Mouse (Mus musculus): Measurements from ENCODE around the gene Chst1.

Gene Chst1

GRCm38 (mm10) chr2:92599487-92600347 is at the start of gene Chst1:
Gene Chst1, plus strand, starts transcription at chr2:92599707.
- DNase-seq = peak; percentile 63

- no peak for DNase-seq
Observed at GRCm38 (mm10) chr2:92550051-92550450, 49.5 kb upstream of the Chst1 start.

GRCm38 (mm10) chr2:92554536-92554935 is 45.0 kb upstream of the Chst1 start:
- DNase-seq = no peak

- DNase-seq = no peak
Observed at GRCm38 (mm10) chr2:92562930-92563329, 36.6 kb upstream of the Chst1 start.

- no peak for DNase-seq
Observed at GRCm38 (mm10) chr2:92570623-92571022, 28.9 kb upstream of the Chst1 start.

GRCm38 (mm10) chr2:92577824-92578223 is 21.7 kb upstream of the Chst1 start:
- peak; percentile 28 for DNase-seq

GRCm38 (mm10) chr2:92581302-92581701 is 18.2 kb upstream of the Chst1 start:
- no peak for DNase-seq

- DNase-seq = no peak
Observed at GRCm38 (mm10) chr2:92582596-92582995, 16.9 kb upstream of the Chst1 start.

- DNase-seq = no peak
Observed at GRCm38 (mm10) chr2:92587806-92588205, 11.7 kb upstream of the Chst1 start.

GRCm38 (mm10) chr2:92594929-92595730 is 4.4 kb upstream of the Chst1 start:
- DNase-seq = no peak

- peak; percentile 39 for DNase-seq
Observed at GRCm38 (mm10) chr2:92597291-92597690, 2.2 kb upstream of the Chst1 start.

- DNase-seq = no peak
Observed at GRCm38 (mm10) chr2:92598941-92599486, 493 bp upstream of the Chst1 start.

- no peak for DNase-seq
Observed at GRCm38 (mm10) chr2:92600348-92600670, 802 bp downstream of the Chst1 start.

GRCm38 (mm10) chr2:92601246-92601645 is 1.7 kb downstream of the Chst1 start:
- no peak for DNase-seq

- no peak for DNase-seq
Observed at GRCm38 (mm10) chr2:92602073-92602472, 2.6 kb downstream of the Chst1 start.

GRCm38 (mm10) chr2:92603591-92603990 is 4.1 kb downstream of the Chst1 start:
- DNase-seq = no peak

GRCm38 (mm10) chr2:92604565-92604964 is 5.1 kb downstream of the Chst1 start:
- no peak for DNase-seq

GRCm38 (mm10) chr2:92605995-92606394 is 6.5 kb downstream of the Chst1 start:
- no peak for DNase-seq

- no peak for DNase-seq
Observed at GRCm38 (mm10) chr2:92607153-92607552, 7.6 kb downstream of the Chst1 start.

- no peak for DNase-seq
Observed at GRCm38 (mm10) chr2:92607592-92607991, 8.1 kb downstream of the Chst1 start.

- no peak for DNase-seq
Observed at GRCm38 (mm10) chr2:92608013-92608619, 8.6 kb downstream of the Chst1 start.

GRCm38 (mm10) chr2:92608810-92609581 is 9.5 kb downstream of the Chst1 start:
- DNase-seq = peak; percentile 54
